Mouse (Mus musculus) forebrain, embryonic 10.5 days (tissue): ENCODE measurements around the gene Nrxn1. TPM values are rescaled to one million over a fixed set of nuclear protein-coding genes. Genes with fewer than 3 reads are reported as not detected.
"Not testable (repeated sequence)": the region's sequence is repeated elsewhere in the genome, so short reads cannot be mapped to it uniquely, and the experiment has no call there.

Experiments
- DNase-seq: peaks from one replicate; pipeline ENCODE4 v3.0.0-alpha.2; 2017; ENCODE audit warnings: low spot score; ENCODE audit errors: extremely low spot score
- H3K27ac ChIP-seq: fragments of 300-500 bp; sonication (generic); 2 replicates; pipeline ENCODE4 v1.5.1; 2016; ENCODE audit warnings: mild to moderate bottlenecking
- H3K27me3 ChIP-seq: fragments of 300-500 bp; sonication (generic); 2 replicates; pipeline ENCODE4 v1.6.1; 2016; ENCODE audit warnings: mild to moderate bottlenecking; ENCODE audit not compliant: poor library complexity, severe bottlenecking
- H3K36me3 ChIP-seq: fragments of 300-500 bp; sonication (generic); replicated peaks from 2 replicates; pipeline ENCODE4 v1.6.1; 2016; ENCODE audit warnings: mild to moderate bottlenecking, moderate library complexity
- H3K4me1 ChIP-seq: fragments of 300-500 bp; sonication (generic); 2 replicates; pipeline ENCODE4 v1.6.1; 2016
- H3K4me3 ChIP-seq: fragments of 300-500 bp; sonication (generic); 2 replicates; pipeline ENCODE4 v1.5.1; 2016; ENCODE audit warnings: mild to moderate bottlenecking, moderate library complexity
- H3K9me3 ChIP-seq: fragments of 300-500 bp; sonication (generic); 2 replicates; pipeline ENCODE4 v1.6.1; 2016; ENCODE audit warnings: mild to moderate bottlenecking, moderate library complexity
- WGBS: fragments of 180-500 bp; shearing (Covaris S2); methylation state at CpG from one replicate; pipeline ENCODE4 v1.1.7; 2016; 5-methylcytosine and 5-hydroxymethylcytosine counted together
- polyA plus RNA-seq: library from polyadenylated mRNA; unstranded; fragments of >200 nt; fragmentation: Nextera tagmentation; extraction: Ambion mirVana; gene quantifications from 2 replicates; pipeline ENCODE4 v1.2.1, GENCODE M21; 2016

Gene Nrxn1
- polyA plus RNA-seq, 1 experiment from 2014 or later, result 4.3 TPM

DNA sequence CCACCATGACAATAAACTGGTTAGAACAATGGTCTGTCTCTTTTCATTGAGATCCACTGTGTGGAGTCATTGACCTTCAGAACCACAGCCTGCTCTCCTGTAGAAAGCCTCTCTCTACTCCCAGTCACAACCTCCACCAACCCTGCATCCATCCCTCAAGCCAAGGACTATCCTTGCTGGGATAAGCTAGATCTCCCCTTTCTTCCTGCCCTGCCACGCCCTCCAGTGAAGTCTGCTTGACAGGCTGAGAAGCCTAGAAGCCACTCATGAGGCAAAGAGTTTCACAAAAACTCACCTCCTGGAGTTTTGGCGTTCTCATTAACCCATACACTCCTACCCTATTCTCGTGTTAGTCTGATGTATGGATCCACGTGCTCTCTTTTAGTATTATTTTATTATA, 821.7 kb downstream of the Nrxn1 start:
- 16% methylated on average over 4 of the region's 4 CpGs for WGBS
- no peak for DNase-seq
- no peak overlapping the region for H3K27ac ChIP-seq
- H3K4me3 ChIP-seq, result no peak overlapping the region
- peaks cover 7% of the 10 kb centered on the region; the same call in 1 of the 2 replicates for H3K4me1 ChIP-seq
- no peaks in the 10 kb centered on the region for H3K9me3 ChIP-seq
- no peaks in the 10 kb centered on the region for H3K36me3 ChIP-seq
- no peaks in the 10 kb centered on the region for H3K27me3 ChIP-seq

DNA sequence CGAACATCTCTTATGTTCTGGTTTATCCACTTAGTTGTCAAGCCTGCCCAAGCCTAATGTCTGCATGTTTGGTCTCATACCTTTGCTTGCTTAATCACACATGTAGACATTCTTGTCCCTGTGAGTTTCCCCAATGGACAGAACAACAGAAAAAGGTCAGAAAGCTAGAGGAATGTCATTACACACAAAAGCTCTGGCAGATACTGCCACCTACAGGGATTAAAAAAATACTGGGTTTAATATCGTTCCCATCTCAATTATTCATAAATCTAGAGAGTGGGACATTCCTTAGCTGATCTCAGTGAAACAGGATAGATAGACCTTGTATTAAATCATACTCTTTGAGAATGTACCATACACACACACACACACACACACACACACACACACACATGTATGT, 823.7 kb downstream of the Nrxn1 start:
- Histone ChIP-seq H3K27ac (no peak overlapping the region), H3K36me3 (no peaks in the 10 kb centered on the region), H3K4me3 (no peak overlapping the region), H3K27me3 (no peaks in the 10 kb centered on the region), H3K9me3 (no peaks in the 10 kb centered on the region), H3K4me1 (peaks cover 7% of the 10 kb centered on the region; the same call in 1 of the 2 replicates)
- DNase-seq, result no peak
- WGBS, result 83% methylated on average over 2 of the region's 2 CpGs

DNA sequence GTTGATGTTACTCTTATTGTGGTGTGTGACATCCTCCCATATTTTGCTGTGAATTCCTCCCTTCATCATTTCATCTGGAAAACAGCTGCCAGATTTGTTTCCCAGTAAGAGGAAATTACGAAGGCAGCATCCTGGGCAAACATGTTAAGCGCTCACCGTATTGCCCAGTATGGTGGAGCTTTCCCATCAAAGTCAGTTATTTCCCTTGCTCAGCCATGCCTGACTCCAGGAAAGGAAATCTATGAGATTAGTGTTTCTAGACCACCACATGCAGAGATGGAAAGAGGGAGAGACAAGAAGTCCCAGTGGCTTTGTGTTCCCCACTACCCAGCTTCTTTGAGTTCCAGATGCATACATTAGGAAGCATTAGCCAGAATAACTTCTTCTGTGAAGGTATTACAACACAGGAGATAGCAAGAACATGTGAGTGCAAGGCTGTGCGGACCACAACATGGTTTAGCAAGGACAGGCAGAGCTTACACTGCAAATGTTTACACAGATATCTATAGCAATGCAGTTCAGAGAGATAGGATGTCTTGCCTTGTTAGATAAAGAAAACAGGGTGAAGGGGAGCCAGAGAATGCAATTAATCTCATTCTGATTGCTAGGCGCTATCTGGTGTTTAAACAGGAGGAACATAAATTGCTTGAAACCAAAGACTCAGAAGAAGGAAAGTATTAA, 839.3 kb downstream of the Nrxn1 start:
- peaks cover 9% of the 10 kb centered on the region for H3K4me1 ChIP-seq
- no peaks in the 10 kb centered on the region for H3K36me3 ChIP-seq
- H3K27me3 ChIP-seq, result no peaks in the 10 kb centered on the region
- no peak overlapping the region for H3K4me3 ChIP-seq
- 62% methylated on average over 5 of the region's 5 CpGs for WGBS
- no peaks in the 10 kb centered on the region for H3K9me3 ChIP-seq
- DNase-seq, result no peak
- H3K27ac ChIP-seq, result no peak overlapping the region

DNA sequence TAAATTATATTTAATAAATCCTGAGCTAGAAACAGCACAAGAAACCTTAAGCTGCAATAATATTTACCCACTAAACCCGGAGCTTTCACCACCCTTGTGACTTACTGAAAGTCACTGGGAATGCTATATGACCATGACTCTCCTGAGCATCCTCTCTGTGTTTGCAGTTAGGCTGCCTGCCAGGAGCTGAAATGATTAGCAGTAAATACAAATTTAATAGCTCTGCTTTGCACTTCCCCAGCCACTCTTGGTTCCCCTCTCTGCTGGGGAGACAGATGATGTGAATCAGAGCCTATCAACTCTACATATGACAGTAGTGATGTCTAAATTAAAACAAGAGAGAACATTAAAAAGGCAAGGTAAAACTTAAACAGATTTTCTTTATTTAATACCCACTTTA, 840.7 kb downstream of the Nrxn1 start:
- H3K27ac ChIP-seq, result no peak overlapping the region
- DNase-seq, result no peak
- no peaks in the 10 kb centered on the region for H3K27me3 ChIP-seq
- 93% methylated on average over 1 of the region's 1 CpGs for WGBS
- H3K36me3 ChIP-seq, result no peaks in the 10 kb centered on the region
- H3K4me3 ChIP-seq, result no peak overlapping the region
- H3K9me3 ChIP-seq, result no peaks in the 10 kb centered on the region
- H3K4me1 ChIP-seq, result peaks cover 14% of the 10 kb centered on the region

DNA sequence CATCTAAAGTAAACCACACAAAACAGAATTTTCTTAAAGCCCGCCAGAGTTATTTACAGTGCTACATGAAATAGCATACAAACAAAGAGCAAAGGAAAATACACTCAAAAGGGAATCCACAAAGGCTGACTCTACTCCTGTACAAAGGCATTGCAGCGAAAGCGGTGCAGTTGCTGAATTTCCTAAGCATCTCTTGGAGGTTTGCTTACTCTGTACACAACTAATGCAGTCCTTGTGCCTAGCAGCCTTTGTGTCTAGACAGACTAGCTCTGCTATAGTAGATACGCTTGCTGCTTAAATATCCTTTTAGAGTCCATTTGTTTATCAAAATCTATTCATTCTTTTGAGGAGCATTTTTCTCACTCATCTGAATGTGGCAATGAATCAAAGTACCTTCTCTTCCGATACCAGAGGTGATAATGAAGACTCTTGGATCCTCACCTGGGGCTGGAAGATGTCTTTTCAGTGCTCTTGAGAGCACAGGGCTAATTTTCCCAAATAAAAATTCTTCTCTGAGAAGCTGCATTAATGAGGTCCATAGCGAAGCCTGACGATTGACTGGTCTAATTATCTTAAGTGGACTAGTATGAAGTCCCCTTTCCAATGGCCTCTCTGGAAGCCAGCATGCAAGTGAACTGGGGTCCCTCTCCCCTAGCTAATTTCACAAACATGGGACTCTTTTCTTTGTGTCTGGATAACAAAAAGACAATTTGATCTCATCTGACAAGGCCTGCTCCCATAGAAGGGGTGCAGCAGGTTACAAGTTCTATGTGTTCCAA, 845.6 kb downstream of the Nrxn1 start:
- H3K27me3 ChIP-seq, result no peaks in the 10 kb centered on the region
- no peaks in the 10 kb centered on the region for H3K9me3 ChIP-seq
- 82% methylated on average over 7 of the region's 7 CpGs for WGBS
- H3K4me3 ChIP-seq, result no peak overlapping the region
- no peak overlapping the region for H3K27ac ChIP-seq
- no peak for DNase-seq
- H3K4me1 ChIP-seq, result peaks cover 12% of the 10 kb centered on the region; the same call in 1 of the 2 replicates
- H3K36me3 ChIP-seq, result no peaks in the 10 kb centered on the region

DNA sequence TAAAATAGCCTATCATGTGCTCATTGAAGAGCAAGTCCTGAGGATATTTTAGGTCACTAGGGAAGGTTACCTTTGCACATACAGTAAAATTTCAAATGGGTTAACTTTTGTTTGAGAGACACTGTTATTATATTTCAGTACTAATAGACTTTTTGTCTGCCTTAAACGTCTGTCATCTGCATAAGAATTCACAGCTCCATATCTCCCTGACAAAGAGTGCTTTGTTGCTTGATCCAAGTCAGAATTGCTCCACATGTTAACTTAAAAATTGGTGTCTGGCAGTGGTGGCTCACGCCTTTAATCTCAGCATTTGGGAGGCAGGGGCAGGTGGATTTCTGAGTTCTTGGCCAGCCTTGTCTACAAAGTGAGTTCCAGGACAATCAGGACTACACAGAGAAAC, 848.5 kb downstream of the Nrxn1 start:
- no peak overlapping the region for H3K4me3 ChIP-seq
- H3K27me3 ChIP-seq, result no peaks in the 10 kb centered on the region
- no peak for DNase-seq
- no peaks in the 10 kb centered on the region for H3K9me3 ChIP-seq
- no peaks in the 10 kb centered on the region for H3K36me3 ChIP-seq
- peaks cover 8% of the 10 kb centered on the region; the same call in 1 of the 2 replicates for H3K4me1 ChIP-seq
- H3K27ac ChIP-seq, result no peak overlapping the region
- WGBS, result 68% methylated on average over 2 of the region's 2 CpGs

DNA sequence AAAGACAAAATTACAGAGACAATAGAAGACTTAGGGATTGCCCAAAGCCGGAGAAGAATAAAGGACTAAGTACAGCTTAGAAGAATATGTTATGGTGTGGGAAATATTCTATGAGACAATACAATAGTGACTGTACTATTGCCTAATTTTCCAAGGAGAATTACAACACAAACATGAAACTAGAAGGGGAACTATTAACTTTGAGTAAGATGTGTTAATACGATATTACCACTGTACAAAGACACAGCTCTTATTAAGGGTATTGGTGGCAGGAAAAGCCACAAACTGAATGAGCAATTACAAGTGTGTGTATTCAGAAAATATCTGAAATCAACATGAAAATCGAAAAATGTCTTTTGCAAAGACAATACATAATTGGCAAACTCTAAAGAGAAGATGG, 853.9 kb downstream of the Nrxn1 start:
- 90% methylated on average over 3 of the region's 3 CpGs for WGBS
- Histone ChIP-seq H3K27ac (no peak overlapping the region), H3K4me1 (no peaks in the 10 kb centered on the region), H3K36me3 (no peaks in the 10 kb centered on the region), H3K9me3 (no peaks in the 10 kb centered on the region), H3K4me3 (no peak overlapping the region), H3K27me3 (no peaks in the 10 kb centered on the region)
- DNase-seq, result no peak

DNA sequence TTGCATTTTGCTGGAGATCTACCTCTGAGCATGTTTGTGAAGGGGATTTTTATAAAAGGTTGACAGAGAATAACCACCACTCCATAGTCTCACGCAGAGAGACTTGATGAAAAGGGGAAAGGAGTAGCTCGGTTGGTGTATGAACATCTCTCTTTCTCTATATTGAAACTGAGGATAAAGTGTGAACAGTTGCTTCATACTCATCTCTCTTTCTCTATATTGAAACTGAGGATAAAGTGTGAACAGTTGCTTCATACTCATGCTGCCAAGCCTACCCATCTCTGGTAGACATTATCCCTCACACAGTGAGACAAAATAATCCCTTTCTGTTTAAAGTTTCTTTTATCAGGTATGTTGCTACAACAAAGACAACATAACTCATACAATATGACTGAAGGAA, 854.4 kb downstream of the Nrxn1 start:
- no peaks in the 10 kb centered on the region for H3K36me3 ChIP-seq
- H3K4me1 ChIP-seq, result no peaks in the 10 kb centered on the region
- no peaks in the 10 kb centered on the region for H3K27me3 ChIP-seq
- no peak overlapping the region for H3K4me3 ChIP-seq
- no peaks in the 10 kb centered on the region for H3K9me3 ChIP-seq
- H3K27ac ChIP-seq, result no peak overlapping the region
- 94% methylated on average over 2 of the region's 2 CpGs for WGBS
- DNase-seq, result no peak

DNA sequence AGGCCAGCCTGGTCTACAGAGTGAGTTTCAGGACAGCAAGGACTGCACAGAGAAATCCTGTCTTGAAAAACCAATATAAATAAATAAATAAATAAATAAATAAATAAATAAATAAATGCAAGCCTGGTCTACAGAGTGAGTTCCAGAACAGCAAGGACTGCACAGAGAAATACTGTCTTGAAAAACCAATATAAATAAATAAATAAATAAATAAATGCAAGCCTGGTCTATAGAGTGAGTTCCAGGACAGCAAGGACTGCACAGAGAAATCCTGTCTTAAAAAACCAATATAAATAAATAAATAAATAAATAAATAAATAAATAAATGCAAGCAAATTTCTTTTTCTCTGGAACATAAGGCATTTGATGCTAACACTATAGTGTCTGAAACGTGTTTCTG, 857.2 kb downstream of the Nrxn1 start:
- H3K4me1 ChIP-seq, H3K36me3 ChIP-seq, DNase-seq, H3K9me3 ChIP-seq, H3K4me3 ChIP-seq, H3K27me3 ChIP-seq, H3K27ac ChIP-seq: not testable (repeated sequence)
- 85% methylated on average over 1 of the region's 1 CpGs for WGBS

DNA sequence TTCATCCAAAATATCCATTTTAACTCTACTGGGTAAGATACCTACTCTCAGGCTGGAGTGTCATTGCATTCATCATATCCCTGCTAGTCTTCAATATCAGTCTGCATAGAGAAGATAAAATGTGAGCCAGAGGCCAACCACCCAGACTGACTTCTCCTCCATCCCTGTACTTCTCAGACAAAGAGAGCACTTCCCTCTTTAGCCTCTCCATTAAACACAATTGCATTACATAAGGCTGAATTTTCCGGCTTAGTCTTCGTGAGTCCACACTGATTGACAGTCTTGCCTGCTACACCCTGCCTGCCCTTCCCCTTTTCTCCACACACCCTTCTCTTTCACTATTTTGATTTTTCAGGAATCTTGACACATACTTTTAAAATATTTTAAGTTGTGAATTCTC, 858.1 kb downstream of the Nrxn1 start:
- no peak overlapping the region for H3K27ac ChIP-seq
- no peaks in the 10 kb centered on the region for H3K36me3 ChIP-seq
- no peaks in the 10 kb centered on the region for H3K4me1 ChIP-seq
- no peak for DNase-seq
- H3K27me3 ChIP-seq, result no peaks in the 10 kb centered on the region
- H3K9me3 ChIP-seq, result no peaks in the 10 kb centered on the region
- H3K4me3 ChIP-seq, result no peak overlapping the region
- 83% methylated on average over 2 of the region's 2 CpGs for WGBS

DNA sequence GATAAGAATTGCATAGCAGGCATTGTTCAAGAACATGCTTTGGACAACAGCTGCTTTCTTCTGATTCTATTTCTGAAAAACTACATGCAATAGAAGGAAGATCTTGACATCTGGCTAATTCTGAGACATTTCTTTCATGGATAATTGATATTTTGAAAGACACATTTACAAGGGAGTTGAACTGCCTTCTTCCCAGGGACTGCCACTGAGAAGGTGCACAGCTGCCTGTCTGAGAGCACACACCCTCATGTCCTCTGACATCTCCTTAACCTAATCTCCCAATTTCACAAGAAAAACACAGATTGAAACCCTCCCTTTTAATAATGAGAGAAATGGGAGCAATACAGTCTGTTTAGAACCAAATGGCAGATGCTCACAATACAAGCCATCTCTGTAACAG, 884.3 kb downstream of the Nrxn1 start:
- no peak overlapping the region for H3K4me3 ChIP-seq
- H3K27ac ChIP-seq, result no peak overlapping the region
- H3K9me3 ChIP-seq, result no peaks in the 10 kb centered on the region
- no peaks in the 10 kb centered on the region for H3K36me3 ChIP-seq
- DNase-seq, result no peak
- no peaks in the 10 kb centered on the region for H3K27me3 ChIP-seq
- H3K4me1 ChIP-seq, result no peaks in the 10 kb centered on the region

DNA sequence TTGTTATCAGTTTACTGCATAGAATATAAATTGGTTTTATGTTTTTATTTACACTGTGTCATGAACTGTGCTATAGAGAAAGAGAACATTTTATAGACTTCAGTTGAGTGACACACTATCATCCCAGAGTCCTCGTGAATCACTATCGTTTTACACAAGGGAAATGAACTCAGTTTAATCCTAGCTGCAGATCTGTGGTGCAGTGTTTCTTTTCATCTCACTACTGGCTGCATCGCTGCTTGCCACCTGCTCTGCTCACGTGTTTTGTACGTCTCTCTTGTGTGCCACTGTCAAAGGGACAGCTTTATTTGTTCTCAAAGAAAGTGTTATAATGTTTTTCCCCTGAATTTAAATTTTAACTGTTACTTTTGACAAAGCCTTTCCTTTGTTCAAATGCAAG, 885.3 kb downstream of the Nrxn1 start:
- Histone ChIP-seq H3K4me3 (no peak overlapping the region), H3K4me1 (no peaks in the 10 kb centered on the region), H3K36me3 (no peaks in the 10 kb centered on the region), H3K9me3 (no peaks in the 10 kb centered on the region), H3K27ac (no peak overlapping the region), H3K27me3 (no peaks in the 10 kb centered on the region)
- 74% methylated on average over 5 of the region's 5 CpGs for WGBS
- no peak for DNase-seq

DNA sequence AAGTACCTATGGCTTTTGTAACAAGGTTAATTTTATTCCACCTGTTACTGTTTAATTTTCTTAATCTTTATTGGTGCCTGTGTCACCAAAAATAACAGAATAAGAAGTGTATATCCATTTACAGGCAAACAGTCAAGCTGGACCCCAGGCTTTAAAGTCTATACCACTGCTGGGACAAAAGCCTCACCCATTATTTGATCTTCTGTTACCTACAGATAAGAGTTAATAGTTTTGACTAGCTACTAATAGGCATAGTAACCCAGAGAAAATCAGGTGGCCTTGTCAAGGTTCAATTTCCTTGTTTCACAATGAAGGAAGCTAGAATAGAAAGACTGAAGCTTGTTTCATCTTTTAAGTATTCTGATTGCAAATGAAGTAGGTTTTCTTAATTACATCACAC, 888.9 kb downstream of the Nrxn1 start:
- Histone ChIP-seq H3K4me3 (no peak overlapping the region), H3K27ac (no peak overlapping the region), H3K4me1 (no peaks in the 10 kb centered on the region), H3K27me3 (no peaks in the 10 kb centered on the region), H3K9me3 (no peaks in the 10 kb centered on the region), H3K36me3 (no peaks in the 10 kb centered on the region)
- DNase-seq, result no peak
